Mouse (Mus musculus) heart, adult 2 months (tissue): Measurements from ENCODE around the gene Dcst2. TPM values are rescaled to one million over a fixed set of nuclear protein-coding genes. Genes with fewer than 3 reads are reported as not detected.

Experiments used
- DNase-seq, 2 experiments: peaks; one replicate each; pipeline ENCODE4 v3.0.0; 2021
- H3K27ac ChIP-seq: fragments of 200-600 bp; 2 replicates; pipeline ENCODE4 v1.8.1; 2022
- H3K27me3 ChIP-seq: fragments of 200-500 bp; 2 replicates; pipeline ENCODE4 v1.6.1; 2012; ENCODE audit warnings: mild to moderate bottlenecking, low read length, inconsistent platforms, mixed read lengths; ENCODE audit not compliant: control insufficient read depth, insufficient read depth
- H3K36me3 ChIP-seq: fragments of 200-500 bp; 2 replicates; pipeline ENCODE4 v1.6.1; 2012; ENCODE audit warnings: low read length, inconsistent platforms; ENCODE audit not compliant: control insufficient read depth, insufficient read depth
- H3K4me1 ChIP-seq: fragments of 200-500 bp; 2 replicates; pipeline ENCODE4 v1.6.1; 2011; ENCODE audit warnings: low read length; ENCODE audit not compliant: control insufficient read depth, insufficient read depth
- H3K4me3 ChIP-seq: fragments of 200-600 bp; 2 replicates; pipeline ENCODE4 v1.8.1; 2022
- H3K79me2 ChIP-seq: fragments of 200-500 bp; replicated peaks from 2 replicates; pipeline ENCODE4 v1.6.1; 2012; ENCODE audit warnings: mild to moderate bottlenecking, inconsistent platforms, low read length, moderate library complexity, mixed read lengths; ENCODE audit not compliant: control insufficient read depth, insufficient read depth
- H3K9ac ChIP-seq: fragments of 200-500 bp; 2 replicates; pipeline ENCODE4 v1.6.1; 2012; ENCODE audit warnings: low read depth, mild to moderate bottlenecking, control low read depth, inconsistent platforms, low read length, mixed read lengths
- CTCF ChIP-seq: fragments of 200-600 bp; IDR thresholded peaks from 2 replicates; pipeline ENCODE4 v1.8.1; 2022; ENCODE audit warnings: antibody characterized with exemption, mild to moderate bottlenecking, moderate library complexity
- EP300 ChIP-seq: fragments of 200-500 bp; IDR thresholded peaks from 2 replicates; pipeline ENCODE4 v1.6.1; 2011; ENCODE audit warnings: low read depth, low read length, control low read depth; ENCODE audit not compliant: insufficient read depth
- POLR2A ChIP-seq: fragments of 200-500 bp; IDR thresholded peaks from 2 replicates; pipeline ENCODE4 v1.6.1; 2011; ENCODE audit warnings: mild to moderate bottlenecking, low read depth, low read length, control low read depth; ENCODE audit not compliant: insufficient read depth
- WGBS: fragments of 180-500 bp; shearing (Covaris S2); methylation state at CpG from one replicate; pipeline ENCODE4 v1.1.7; 2018; 5-methylcytosine and 5-hydroxymethylcytosine counted together
- intact Hi-C: fragments of 180-260 bp; cut with DNase I; formaldehyde crosslinking; loops from one replicate; pipeline ENCODE4 v1.15.1; 2025
- polyA plus RNA-seq: library from polyadenylated mRNA; depleted of rRNA; stranded (reverse); fragments of >200 nt; gene quantifications from 2 replicates; pipeline ENCODE4 v1.2.3, GENCODE M21; 2012; rRNA removed
- total RNA-seq, 2 experiments: library from RNA; stranded (reverse); gene quantifications; 2 replicates each; pipeline ENCODE4 v1.2.3; 2021

The Dcst2 gene
- total and polyA plus RNA-seq, 3 experiments = 0.35 TPM; not detected in 2

DNA sequence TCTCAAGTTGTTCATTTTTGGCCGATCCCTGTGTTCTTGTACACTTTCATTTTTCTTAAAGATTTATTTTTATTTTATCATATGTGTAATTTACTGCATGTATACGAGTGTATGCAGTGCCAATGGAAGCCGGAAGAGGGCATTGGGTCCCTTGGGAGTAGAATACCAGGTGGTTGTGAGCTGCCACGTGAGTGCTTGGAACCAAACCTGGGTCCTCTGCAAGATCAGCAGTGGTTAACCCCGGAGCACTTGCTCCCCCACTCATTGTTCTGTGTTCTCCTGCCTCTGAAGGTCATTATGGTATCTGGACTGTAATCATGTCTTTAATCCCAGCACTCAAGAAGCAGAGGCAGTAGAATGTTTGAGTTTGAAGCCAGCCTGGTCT is 63.4 kb downstream of the Dcst2 start:
- no peaks in the 10 kb centered on the region for H3K79me2 ChIP-seq
- TF ChIP-seq CTCF = no peak
- no peak for TF ChIP-seq POLR2A
- TF ChIP-seq EP300 = no peak
- WGBS = 64% methylated on average over 5 of the region's 5 CpGs
- DNase-seq = no peak
- no peaks in the 10 kb centered on the region for H3K27me3 ChIP-seq
- no peak overlapping the region for H3K27ac ChIP-seq
- no peaks in the 10 kb centered on the region for H3K36me3 ChIP-seq
- intact Hi-C loops = no loop called here
- H3K4me3 ChIP-seq = no peak overlapping the region
- H3K9ac ChIP-seq = no peak overlapping the region
- peaks cover 4% of the 10 kb centered on the region for H3K4me1 ChIP-seq

- Histone ChIP-seq H3K9ac (no peak overlapping the region), H3K4me1 (peaks cover 2% of the 10 kb centered on the region), H3K36me3 (no peaks in the 10 kb centered on the region), H3K27ac (no peak overlapping the region), H3K79me2 (0 out of 2 replicates have a peak, but pooled peaks cover 2% of the 10 kb centered on the region), H3K27me3 (no peaks in the 10 kb centered on the region), H3K4me3 (no peak overlapping the region)
- 84% methylated on average over 4 of the region's 4 CpGs for WGBS
- intact Hi-C loops = no loop called here
- DNase-seq = no peak
- TF ChIP-seq EP300 = no peak
- TF ChIP-seq CTCF = no peak
- TF ChIP-seq POLR2A = no peak
Measured at GRCm38 (mm10) chr3:89425876-89426275, 64.1 kb downstream of the Dcst2 start.

Other genes with a start within 250 kb of the Dcst2 start
- gene Pklr, start 225.8 kb upstream of the Dcst2 start, total RNA-seq = not detected
- gene Pklr, start 225.8 kb upstream of the Dcst2 start, polyA plus RNA-seq = 0.06 TPM in 1 of 2 replicates, not detected in the other
- under 1 TPM in 1 of 2 experiments, not detected in 1; 0.25 TPM for gene Hcn3, start 201.8 kb upstream of the Dcst2 start, total RNA-seq
- 0.26 and 0.29 TPM in 2 replicates for gene Hcn3, start 201.8 kb upstream of the Dcst2 start, polyA plus RNA-seq
- gene Clk2, start 197.2 kb upstream of the Dcst2 start, total RNA-seq = 10 to 100 TPM; 15.4 to 18.9 TPM
- 26.5 and 40.4 TPM in 2 replicates for gene Clk2, start 197.2 kb upstream of the Dcst2 start, polyA plus RNA-seq
- gene Scamp3, start 184.5 kb upstream of the Dcst2 start, total RNA-seq = 10 to 100 TPM; 44.5 to 54.7 TPM
- 96.7 and 108 TPM in 2 replicates for gene Scamp3, start 184.5 kb upstream of the Dcst2 start, polyA plus RNA-seq
- 1 to 10 TPM; 3.9 to 5.1 TPM for gene Fam189b, start 178.8 kb upstream of the Dcst2 start, total RNA-seq
- gene Fam189b, start 178.8 kb upstream of the Dcst2 start, polyA plus RNA-seq = 12.8 and 18.0 TPM in 2 replicates
- 10 to 100 TPM; 19.9 to 20.4 TPM for gene Gba, start 159.0 kb upstream of the Dcst2 start, total RNA-seq
- gene Gba, start 159.0 kb upstream of the Dcst2 start, polyA plus RNA-seq = 26.3 and 39.2 TPM in 2 replicates
- gene Thbs3, start 146.8 kb upstream of the Dcst2 start, total RNA-seq = 1 to 10 TPM; 3.4 to 5.1 TPM
- 15.8 and 24.3 TPM in 2 replicates for gene Thbs3, start 146.8 kb upstream of the Dcst2 start, polyA plus RNA-seq
- gene Mtx1, start 134.9 kb upstream of the Dcst2 start, total RNA-seq = 10 to 100 TPM; 59.8 to 61.8 TPM
- 96.2 and 111 TPM in 2 replicates for gene Mtx1, start 134.9 kb upstream of the Dcst2 start, polyA plus RNA-seq
- gene Muc1, start 132.9 kb upstream of the Dcst2 start, total RNA-seq = under 1 TPM; 0.39 to 0.47 TPM
- gene Muc1, start 132.9 kb upstream of the Dcst2 start, polyA plus RNA-seq = 0.67 and 6.2 TPM in 2 replicates
- gene Krtcap2, start 116.0 kb upstream of the Dcst2 start, total RNA-seq = 10 to 100 TPM; 80.7 to 95.7 TPM
- gene Krtcap2, start 116.0 kb upstream of the Dcst2 start, polyA plus RNA-seq = 84.3 and 116 TPM in 2 replicates
- under 1 TPM; 0.39 to 0.96 TPM for gene Trim46, start 115.7 kb upstream of the Dcst2 start, total RNA-seq
- 1.4 and 1.9 TPM in 2 replicates for gene Trim46, start 115.7 kb upstream of the Dcst2 start, polyA plus RNA-seq
- gene Dpm3, start 102.6 kb upstream of the Dcst2 start, total RNA-seq = 10 to 100 TPM; 54.3 to 58.2 TPM
- 140 and 160 TPM in 2 replicates for gene Dpm3, start 102.6 kb upstream of the Dcst2 start, polyA plus RNA-seq
- gene Slc50a1, start 91.4 kb upstream of the Dcst2 start, total RNA-seq = 10 to 100 TPM; 17.3 to 23.3 TPM
- gene Slc50a1, start 91.4 kb upstream of the Dcst2 start, polyA plus RNA-seq = 105 and 111 TPM in 2 replicates
- gene Efna1, start 80.8 kb upstream of the Dcst2 start, total RNA-seq = 10 to 100 TPM; 22.6 to 28.4 TPM
- gene Efna1, start 80.8 kb upstream of the Dcst2 start, polyA plus RNA-seq = 39.6 and 44.4 TPM in 2 replicates
- not detected for gene Efna3, start 39.0 kb upstream of the Dcst2 start, total RNA-seq
- 0.09 TPM in 1 of 2 replicates, not detected in the other for gene Efna3, start 39.0 kb upstream of the Dcst2 start, polyA plus RNA-seq
- gene Efna4, start 23.9 kb upstream of the Dcst2 start, total RNA-seq = under 1 TPM; 0.21 to 0.36 TPM
- gene Efna4, start 23.9 kb upstream of the Dcst2 start, polyA plus RNA-seq = 0.64 and 0.86 TPM in 2 replicates
- gene Adam15, start 12.0 kb upstream of the Dcst2 start, total RNA-seq = 10 to 100 TPM; 56.8 to 59.2 TPM
- gene Adam15, start 12.0 kb upstream of the Dcst2 start, polyA plus RNA-seq = 95.6 and 95.7 TPM in 2 replicates
- not detected for gene Dcst1, start 3.3 kb downstream of the Dcst2 start, total RNA-seq
- 0.18 and 0.23 TPM in 2 replicates for gene Dcst1, start 3.3 kb downstream of the Dcst2 start, polyA plus RNA-seq
- 10 to 100 TPM; 20.5 to 23.4 TPM for gene Zbtb7b, start 32.8 kb downstream of the Dcst2 start, total RNA-seq
- gene Zbtb7b, start 32.8 kb downstream of the Dcst2 start, polyA plus RNA-seq = 21.5 and 21.9 TPM in 2 replicates
- not detected for gene Lenep, start 40.8 kb downstream of the Dcst2 start, total RNA-seq
- 2.1 and 5.4 TPM in 2 replicates for gene Lenep, start 40.8 kb downstream of the Dcst2 start, polyA plus RNA-seq
- 10 to 100 TPM; 56.1 to 59.7 TPM for gene Flad1, start 49.9 kb downstream of the Dcst2 start, total RNA-seq
- 81.3 and 89.8 TPM in 2 replicates for gene Flad1, start 49.9 kb downstream of the Dcst2 start, polyA plus RNA-seq
- gene Cks1b, start 56.4 kb downstream of the Dcst2 start, total RNA-seq = 1 to 10 TPM; 3.3 to 3.5 TPM
- 9.0 and 10.7 TPM in 2 replicates for gene Cks1b, start 56.4 kb downstream of the Dcst2 start, polyA plus RNA-seq
- gene Shc1, start 56.5 kb downstream of the Dcst2 start, total RNA-seq = 10 to 100 TPM; 31.6 to 32.0 TPM
- gene Shc1, start 56.5 kb downstream of the Dcst2 start, polyA plus RNA-seq = 32.4 and 50.5 TPM in 2 replicates
- 10 to 100 TPM; 12.5 to 15.3 TPM for gene Pygo2, start 68.2 kb downstream of the Dcst2 start, total RNA-seq
- 14.4 and 17.3 TPM in 2 replicates for gene Pygo2, start 68.2 kb downstream of the Dcst2 start, polyA plus RNA-seq
- 10 to 100 TPM; 55.7 to 67.5 TPM for gene Pbxip1, start 74.7 kb downstream of the Dcst2 start, total RNA-seq
- gene Pbxip1, start 74.7 kb downstream of the Dcst2 start, polyA plus RNA-seq = 56.2 and 58.2 TPM in 2 replicates
- 1 to 10 TPM; 6.7 to 7.5 TPM for gene Pmvk, start 92.6 kb downstream of the Dcst2 start, total RNA-seq
- gene Pmvk, start 92.6 kb downstream of the Dcst2 start, polyA plus RNA-seq = 14.8 and 21.5 TPM in 2 replicates
- gene Kcnn3, start 158.2 kb downstream of the Dcst2 start, total RNA-seq = 1 to 10 TPM; 2.0 to 3.3 TPM
- 0.84 and 2.0 TPM in 2 replicates for gene Kcnn3, start 158.2 kb downstream of the Dcst2 start, polyA plus RNA-seq